Mouse (Mus musculus) erythroblast, embryonic 14.5 days (primary cell): ENCODE data around the gene Fxyd5.

Source experiments
- GATA1 ChIP-seq: IDR thresholded peaks from 2 replicates; pipeline ENCODE4 v1.6.1; 2012; ENCODE audit warnings: low read length, inconsistent platforms, mixed read lengths
- TAL1 ChIP-seq: IDR thresholded peaks from 3 replicates; pipeline ENCODE4 v1.6.1; 2012; ENCODE audit warnings: low read length, inconsistent platforms, mixed read lengths

DNA sequence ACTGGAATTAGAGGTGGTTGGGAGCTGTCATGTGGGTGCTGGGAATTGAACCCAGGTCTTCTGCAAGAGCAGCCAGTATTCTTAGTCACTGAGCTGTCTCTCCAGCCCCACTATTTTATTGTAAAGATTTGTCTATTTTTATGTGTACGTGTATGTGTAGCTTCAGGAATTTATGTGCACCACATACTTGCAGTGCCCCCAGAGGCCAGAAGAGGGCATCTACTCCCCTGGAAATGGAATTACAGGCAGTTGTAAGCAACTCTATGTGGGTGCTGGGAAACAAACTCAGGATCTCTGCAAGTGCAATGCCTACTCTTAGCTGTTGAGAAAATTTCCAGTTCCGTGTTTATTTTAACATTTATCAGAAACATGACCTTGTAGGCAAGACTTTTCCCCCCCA is 45.8 kb downstream of the Fxyd5 start:
- no peak for TF ChIP-seq GATA1
- no peak for TF ChIP-seq TAL1
